Mouse (Mus musculus): ENCODE data around the gene Fam186a.
"Not testable (repeated sequence)": the region's sequence is repeated elsewhere in the genome, so short reads cannot be mapped to it uniquely, and the experiment has no call there.

Gene Fam186a

GRCm38 (mm10) chr15:99966961-99967360 is at the start of gene Fam186a:
Gene Fam186a, minus strand, starts transcription at chr15:99967061.
- no peak for DNase-seq

DNA sequence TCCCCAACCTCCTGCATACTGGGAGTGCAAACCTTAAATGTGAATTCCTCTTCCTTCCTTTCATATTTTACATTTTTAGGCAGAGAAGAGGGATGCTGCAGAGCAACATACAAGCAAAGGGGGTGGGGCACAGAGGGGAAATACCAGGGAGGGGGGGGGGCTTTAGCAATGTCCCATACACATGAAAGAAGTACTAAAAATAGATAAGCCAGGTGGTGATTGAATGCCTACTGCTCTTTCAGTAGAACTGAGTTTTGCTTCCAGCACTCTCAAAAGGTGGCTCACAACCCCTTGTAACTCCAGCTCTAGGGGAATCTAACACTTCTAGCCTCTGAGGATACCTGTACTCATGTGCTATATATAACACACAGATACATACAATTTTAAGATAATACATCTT is 39.3 kb upstream of the Fam186a start:
- DNase-seq = no peak

- DNase-seq = no peak
These were observed 37.9 kb upstream of the Fam186a start for GRCm38 (mm10) chr15:100004677-100005273.

GRCm38 (mm10) chr15:99999390-99999789 is 32.5 kb upstream of the Fam186a start:
- no peak for DNase-seq

DNA sequence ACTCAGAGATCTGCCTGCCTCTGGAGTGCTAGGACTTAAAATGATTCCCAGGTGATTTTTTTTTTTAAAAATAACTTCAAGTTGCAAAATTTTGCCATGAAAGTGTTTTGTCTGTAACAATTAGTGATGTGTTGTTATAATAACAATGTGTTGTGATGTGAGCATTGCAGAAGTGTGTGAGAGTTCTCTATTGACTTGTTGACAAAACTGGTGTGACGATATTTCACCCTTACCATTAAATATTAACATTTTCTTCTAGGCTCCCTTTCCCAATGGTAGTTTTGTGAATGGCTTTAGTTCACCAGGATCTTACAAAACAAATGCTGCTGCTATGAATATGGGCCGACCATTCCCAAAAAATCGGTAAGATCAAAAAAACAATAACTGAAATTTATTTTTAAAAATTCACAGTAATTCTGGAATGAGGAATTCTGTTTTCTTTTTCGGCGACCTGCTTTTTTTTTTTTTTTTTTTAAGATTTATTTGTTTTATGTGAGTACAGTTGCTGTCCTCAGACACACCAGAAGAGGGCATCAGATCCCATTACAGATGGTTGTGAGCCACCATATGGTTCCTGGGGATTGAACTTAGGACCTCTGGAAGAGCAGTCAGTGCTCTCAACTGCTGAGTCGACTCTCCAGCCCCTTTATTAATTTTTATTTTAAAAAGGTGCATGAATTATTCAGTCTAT is 30.4 kb upstream of the Fam186a start:
- no peak for DNase-seq

- no peak for DNase-seq
These were observed 26.2 kb upstream of the Fam186a start for GRCm38 (mm10) chr15:99993100-99993499.

DNA sequence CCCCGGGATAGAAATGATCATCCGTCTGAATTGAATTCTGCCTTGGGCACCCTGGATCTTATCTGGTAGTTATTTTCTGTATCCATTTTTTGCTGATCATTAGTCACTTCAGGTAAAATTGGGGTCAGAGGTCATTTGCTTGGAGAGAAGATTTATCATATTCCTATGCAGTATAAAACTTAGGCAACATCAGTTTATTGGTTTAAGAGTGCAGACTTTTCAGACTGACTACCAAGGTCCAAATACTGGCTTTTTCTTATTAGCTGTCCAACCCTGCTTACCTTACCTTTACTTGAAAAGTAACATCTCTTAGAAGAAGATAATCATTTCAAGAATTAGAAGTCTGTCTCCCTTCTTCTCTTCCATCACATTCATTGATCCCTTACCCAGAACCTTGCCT is 12.9 kb upstream of the Fam186a start:
- DNase-seq = no peak

- DNase-seq = no peak
These were observed 12.4 kb upstream of the Fam186a start for GRCm38 (mm10) chr15:99979266-99979665.

DNA sequence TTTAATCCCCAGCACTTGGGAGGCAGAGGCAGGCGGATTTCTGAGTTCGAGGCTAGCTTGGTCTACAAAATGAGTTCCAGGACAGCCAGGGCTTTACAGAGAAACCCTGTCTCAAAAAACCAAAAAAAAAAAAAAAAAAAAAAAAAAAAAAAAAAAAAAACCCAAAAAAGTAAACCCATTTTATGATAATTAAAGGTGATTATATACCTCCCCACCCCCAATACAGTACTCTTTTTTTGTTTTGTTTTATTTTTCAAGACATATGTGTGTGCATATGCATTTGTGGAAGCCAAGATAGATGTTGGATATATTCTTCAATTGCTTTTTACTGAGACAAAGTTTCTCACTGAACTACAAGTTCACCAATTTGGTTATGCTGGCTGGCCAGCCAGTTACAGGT is 9.3 kb upstream of the Fam186a start:
- DNase-seq = not testable (repeated sequence)

DNA sequence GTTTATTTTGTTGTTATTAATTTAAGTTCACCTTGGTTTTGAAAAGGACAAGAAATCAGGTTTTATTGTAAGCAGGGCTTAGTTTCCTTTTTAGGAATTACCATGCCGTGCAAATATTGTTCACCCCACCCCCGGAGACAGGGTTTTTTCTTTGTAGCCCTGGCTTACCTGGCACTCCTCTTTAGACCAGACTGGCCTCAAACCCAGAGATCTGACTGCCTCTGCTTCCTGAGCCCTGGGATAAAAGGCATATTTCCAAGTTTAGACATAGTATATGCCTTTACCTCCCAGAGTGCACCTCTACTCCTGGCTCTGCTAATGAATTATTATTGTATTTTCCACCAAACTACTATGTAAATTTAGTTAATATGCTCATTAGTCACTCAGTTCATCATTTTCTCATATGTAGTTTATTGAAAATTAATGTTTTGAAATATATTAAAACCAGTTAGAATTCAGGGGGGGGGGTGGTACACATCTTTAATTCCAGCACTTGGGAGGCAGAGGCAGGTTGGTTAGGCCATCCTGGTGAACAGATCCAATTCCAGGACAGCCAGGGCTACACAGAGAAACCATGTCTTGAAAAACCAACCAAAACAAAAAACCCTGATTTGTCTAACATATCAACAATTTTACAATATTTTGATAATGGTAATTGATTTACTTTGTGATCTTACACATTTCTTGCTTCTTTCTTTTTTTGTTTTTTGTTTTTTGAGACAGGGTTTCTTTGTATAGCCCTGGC is 7.8 kb upstream of the Fam186a start:
- no peak for DNase-seq

GRCm38 (mm10) chr15:99972989-99973911 is 6.4 kb upstream of the Fam186a start:
- DNase-seq = peak; percentile 36 to 79

DNA sequence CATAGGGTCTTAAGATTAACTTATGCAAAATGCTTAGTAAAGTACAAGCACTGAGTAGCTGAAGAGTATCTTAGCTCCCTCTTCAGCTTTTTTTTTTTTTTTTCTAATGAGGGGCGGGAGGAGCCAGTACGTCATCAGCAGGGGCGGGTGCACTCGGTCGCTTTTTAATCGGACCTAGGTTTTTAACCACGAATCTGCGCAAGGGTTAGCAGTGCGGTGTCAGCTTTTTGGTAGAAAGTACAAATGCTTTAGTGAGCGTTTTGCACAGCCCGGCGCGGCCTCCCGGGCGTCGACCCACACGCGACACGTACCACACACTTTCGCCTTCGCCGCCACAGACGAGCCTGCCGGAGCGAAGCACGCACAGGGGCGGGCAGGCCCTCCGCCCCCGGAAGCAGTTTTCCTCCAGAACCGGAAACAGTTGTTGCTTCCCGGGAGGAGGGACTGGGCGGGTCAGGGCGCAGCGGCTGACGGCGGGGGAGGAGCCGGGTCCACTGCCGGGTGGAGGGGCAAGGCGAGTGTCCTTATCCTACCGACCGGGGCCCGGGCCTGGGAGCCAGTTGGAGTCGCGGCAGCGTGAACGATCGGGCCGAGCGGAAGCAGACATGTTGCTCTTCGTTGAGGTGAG is 5.6 kb upstream of the Fam186a start:
- peak; percentile 96 to 97 for DNase-seq

DNA sequence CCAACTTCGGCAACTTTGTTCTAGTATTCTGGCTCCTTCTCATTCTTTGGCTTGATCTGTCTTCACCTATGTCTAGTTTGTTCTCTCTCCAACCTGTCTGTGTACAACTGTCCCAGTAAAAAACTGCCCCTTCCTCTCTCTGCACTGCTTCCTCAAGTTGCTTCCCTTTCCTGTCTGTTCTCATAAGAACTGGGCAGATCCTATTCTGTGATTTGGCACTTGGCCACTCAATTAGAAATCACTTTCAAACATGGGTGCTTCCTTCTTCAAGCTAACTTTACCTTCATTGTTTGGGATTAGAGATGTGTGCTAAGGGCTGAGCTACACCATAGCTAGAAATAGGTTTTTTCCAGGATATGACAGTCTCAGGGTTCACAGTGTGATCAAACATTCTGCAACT is 3.7 kb upstream of the Fam186a start:
- no peak for DNase-seq

- not testable (repeated sequence) for DNase-seq
These were observed 2.9 kb upstream of the Fam186a start, which contains the start of gene Larp4 for GRCm38 (mm10) chr15:99969765-99970164. Gene Larp4, plus strand, starts transcription at chr15:99970065.

DNA sequence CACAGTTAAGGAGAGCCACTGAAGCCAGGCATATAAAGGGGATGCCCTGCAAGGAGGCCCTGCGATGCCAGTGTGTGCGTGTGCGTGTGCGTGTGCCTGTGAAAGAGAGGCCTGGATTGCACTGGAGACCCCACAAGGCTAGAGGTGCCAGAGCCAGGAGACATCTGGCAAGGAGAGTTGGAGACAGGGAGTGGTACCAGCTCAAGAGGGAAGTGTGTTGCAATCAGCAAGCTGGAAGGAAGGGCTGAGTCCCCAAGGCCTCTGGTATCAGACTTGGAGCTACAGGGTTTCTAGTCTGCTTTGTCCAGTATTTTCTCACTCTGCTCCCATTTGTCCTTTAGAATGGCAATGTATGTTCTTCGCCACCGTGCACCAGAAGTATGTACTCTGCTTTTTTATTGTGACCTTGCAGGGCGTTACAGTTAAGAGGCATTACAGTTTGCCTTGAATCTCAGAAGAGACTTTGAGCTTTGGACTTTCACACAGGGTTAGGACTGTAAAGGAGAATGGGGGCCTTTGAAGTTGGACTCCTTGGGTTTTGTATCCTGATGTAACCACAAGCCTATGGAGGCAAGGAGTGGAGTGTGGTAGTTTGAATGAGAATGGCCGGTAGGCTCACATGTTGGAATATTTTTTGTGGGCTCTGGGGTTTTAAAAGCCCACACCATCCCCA is 1.6 kb downstream of the Fam186a start:
- DNase-seq = no peak

DNA sequence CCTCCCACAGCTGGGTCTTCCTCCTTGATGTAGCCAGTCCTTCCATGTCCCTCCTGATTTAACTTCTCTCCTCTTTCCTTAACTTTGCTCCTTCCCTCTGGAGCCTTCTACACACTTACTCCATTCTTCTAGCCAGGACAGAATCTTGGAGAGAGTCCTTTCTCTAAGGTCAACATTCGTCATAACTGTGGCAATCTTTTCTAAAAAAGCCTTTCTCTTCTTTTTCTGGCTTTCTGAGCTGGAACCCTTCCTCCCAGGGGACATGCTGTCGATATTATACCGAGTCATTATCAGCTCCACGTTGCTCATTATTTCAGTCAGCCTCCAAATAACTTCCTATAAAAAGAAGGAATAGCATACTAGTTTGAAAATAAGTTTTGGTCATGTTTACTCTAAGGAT is 11.5 kb downstream of the Fam186a start:
- no peak for DNase-seq

- no peak for DNase-seq
These were observed 25.8 kb downstream of the Fam186a start for GRCm38 (mm10) chr15:99940970-99941630.

- peak in 1 of 2 experiments; percentile 7 for DNase-seq
These were observed 26.4 kb downstream of the Fam186a start for GRCm38 (mm10) chr15:99940426-99940825.

DNA sequence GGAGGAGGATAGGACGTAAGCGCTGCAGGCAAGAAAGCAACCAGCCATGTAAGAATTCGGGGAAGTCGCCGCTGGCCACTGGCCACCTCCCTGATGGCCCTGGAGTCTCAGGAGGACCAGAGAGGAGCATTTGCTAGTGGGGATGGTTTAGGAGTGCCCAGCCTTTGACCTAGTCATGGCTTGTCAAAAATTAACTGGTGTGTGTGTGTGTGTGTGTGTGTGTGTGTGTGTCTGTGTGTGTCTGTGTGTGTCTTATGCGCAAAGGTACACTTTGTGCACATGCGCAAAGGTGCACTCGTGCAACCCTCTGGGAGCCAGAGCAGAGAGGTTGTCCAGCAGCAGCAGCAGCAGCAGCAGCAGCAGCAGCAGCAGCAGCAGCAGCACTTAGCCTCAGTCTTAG is 29.0 kb downstream of the Fam186a start:
- DNase-seq = no peak

- DNase-seq = no peak
These were observed 30.2 kb downstream of the Fam186a start for GRCm38 (mm10) chr15:99936659-99937058.

GRCm38 (mm10) chr15:99934501-99934900 is 32.4 kb downstream of the Fam186a start:
- no peak for DNase-seq

Measured in cerebellum, postnatal 25 days (tissue).